Mouse (Mus musculus) midbrain, embryonic 16.5 days (tissue): ENCODE measurements at regions not wholly inside any gene's neighbourhood (a gene's known extent, or its start where the extent isn't known, plus 50 kb on each side); places are given as distances from the start of the nearest gene placed in this dataset.
"Not testable (repeated sequence)": the region's sequence is repeated elsewhere in the genome, so short reads cannot be mapped to it uniquely, and the experiment has no call there.

Experiments
- ATAC-seq: fragments of 200-750 bp; cut with Nextera tagmentation; 2 replicates; pipeline ENCODE4 v1.8.0; 2017; ENCODE audit warnings: moderate TSS enrichment
- H3K27ac ChIP-seq: fragments of 300-500 bp; sonication (generic); 2 replicates; pipeline ENCODE4 v1.5.1; 2014; ENCODE audit warnings: mild to moderate bottlenecking, low read length, mixed read lengths
- H3K27me3 ChIP-seq: fragments of 300-500 bp; sonication (generic); 2 replicates; pipeline ENCODE4 v1.6.1; 2014; ENCODE audit warnings: low read depth, low read length, mixed read lengths; ENCODE audit not compliant: control insufficient read depth, insufficient read depth
- H3K36me3 ChIP-seq: fragments of 300-500 bp; sonication (generic); 2 replicates; pipeline ENCODE4 v1.6.1; 2014; ENCODE audit warnings: mild to moderate bottlenecking, low read length, moderate library complexity, mixed read lengths; ENCODE audit not compliant: control insufficient read depth, insufficient read depth
- H3K4me1 ChIP-seq: fragments of 300-500 bp; sonication (generic); 2 replicates; pipeline ENCODE4 v1.6.1; 2014; ENCODE audit warnings: mild to moderate bottlenecking, low read length, mixed read lengths; ENCODE audit not compliant: control insufficient read depth, insufficient read depth
- H3K4me2 ChIP-seq: fragments of 300-500 bp; sonication (generic); 2 replicates; pipeline ENCODE4 v1.6.1; 2014; ENCODE audit warnings: mild to moderate bottlenecking, low read length, mixed read lengths
- H3K4me3 ChIP-seq: fragments of 300-500 bp; sonication (generic); 2 replicates; pipeline ENCODE4 v1.5.1; 2014; ENCODE audit warnings: low read depth, mild to moderate bottlenecking, low read length, moderate library complexity, mixed read lengths
- H3K9ac ChIP-seq: fragments of 300-500 bp; sonication (generic); 2 replicates; pipeline ENCODE4 v1.6.1; 2014; ENCODE audit warnings: low read depth, low read length, mixed read lengths
- H3K9me3 ChIP-seq: fragments of 300-500 bp; sonication (generic); replicated peaks from 2 replicates; pipeline ENCODE4 v1.6.1; 2014; ENCODE audit warnings: mild to moderate bottlenecking, low read length, mixed read lengths; ENCODE audit not compliant: control insufficient read depth, poor library complexity, severe bottlenecking
- WGBS: fragments of 180-500 bp; shearing (Covaris S2); extraction: QIAGEN DNeasy Blood & Tissue Kit; methylation state at CpG from one replicate; pipeline ENCODE4 v1.1.7; 2014; 5-methylcytosine and 5-hydroxymethylcytosine counted together

DNA sequence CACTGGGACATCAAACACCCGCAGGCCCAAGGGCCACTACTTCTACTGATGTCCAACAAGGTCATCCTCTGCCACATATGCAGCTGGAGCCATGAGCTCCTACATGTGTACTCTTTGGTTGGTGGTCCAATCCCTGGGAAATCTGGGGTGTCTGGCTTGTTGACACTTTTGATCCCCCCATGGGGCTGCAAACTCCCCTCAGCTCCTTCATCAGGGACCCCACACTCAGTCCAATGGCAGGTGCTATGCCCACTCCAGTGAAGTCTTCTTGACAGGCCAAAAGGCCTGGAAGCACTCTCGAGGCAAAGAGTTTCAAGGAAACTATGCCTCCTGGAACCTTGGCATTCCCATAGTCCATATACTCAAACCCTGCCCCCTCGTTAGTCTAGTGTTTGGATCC, 570.8 kb upstream of the Smc2 start:
- no peaks in the 10 kb centered on the region for H3K4me1 ChIP-seq
- no peak overlapping the region for H3K27ac ChIP-seq
- H3K27me3 ChIP-seq = no peaks in the 10 kb centered on the region
- H3K9ac ChIP-seq = no peak overlapping the region
- no peak overlapping the region for H3K4me2 ChIP-seq
- H3K36me3 ChIP-seq = no peaks in the 10 kb centered on the region
- 78% methylated on average over 3 of the region's 3 CpGs for WGBS
- no peak overlapping the region for H3K4me3 ChIP-seq
- ATAC-seq = no peak
- no peaks in the 10 kb centered on the region for H3K9me3 ChIP-seq

DNA sequence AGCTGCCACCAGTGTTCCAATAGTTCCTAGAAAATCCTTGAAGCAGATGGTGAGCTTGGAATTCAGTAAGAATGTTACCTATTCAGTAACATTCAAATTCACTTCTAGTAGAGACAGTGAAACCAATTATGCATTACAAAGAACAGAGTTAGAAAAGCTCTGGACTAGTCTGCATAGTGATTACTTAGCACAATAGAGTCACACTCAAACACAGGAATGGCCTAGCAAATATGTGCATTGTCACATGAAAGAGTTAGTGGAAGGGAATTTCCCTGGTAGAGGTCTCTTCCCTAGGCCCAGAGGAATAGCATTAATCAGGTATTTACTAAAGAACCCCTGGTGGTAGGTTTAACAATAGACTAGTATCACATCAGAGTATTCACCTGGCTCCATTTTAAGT, 570.3 kb upstream of the Smc2 start:
- H3K4me2 ChIP-seq, H3K4me1 ChIP-seq, H3K9ac ChIP-seq, H3K4me3 ChIP-seq, H3K27ac ChIP-seq, ATAC-seq, H3K9me3 ChIP-seq, H3K36me3 ChIP-seq, H3K27me3 ChIP-seq: not testable (repeated sequence)

DNA sequence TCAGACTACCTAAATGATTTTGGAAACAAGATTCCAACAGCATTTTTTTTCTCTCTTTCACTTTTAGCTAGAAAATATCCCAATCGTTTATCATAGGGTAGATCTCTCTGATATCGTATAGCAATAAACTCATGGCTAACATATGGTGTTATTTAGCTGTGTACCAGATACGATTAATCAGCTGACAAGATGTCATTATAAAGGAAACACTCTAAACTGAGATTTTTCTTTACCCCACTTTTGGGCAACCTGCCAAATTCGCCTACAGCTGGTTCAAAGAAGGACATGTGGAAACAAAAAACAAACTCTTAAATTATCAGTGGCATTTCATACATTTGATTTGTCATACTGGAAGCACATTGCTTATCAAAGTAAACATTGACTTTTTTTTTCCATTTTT, 553.6 kb upstream of the Smc2 start:
- no peak for ATAC-seq

DNA sequence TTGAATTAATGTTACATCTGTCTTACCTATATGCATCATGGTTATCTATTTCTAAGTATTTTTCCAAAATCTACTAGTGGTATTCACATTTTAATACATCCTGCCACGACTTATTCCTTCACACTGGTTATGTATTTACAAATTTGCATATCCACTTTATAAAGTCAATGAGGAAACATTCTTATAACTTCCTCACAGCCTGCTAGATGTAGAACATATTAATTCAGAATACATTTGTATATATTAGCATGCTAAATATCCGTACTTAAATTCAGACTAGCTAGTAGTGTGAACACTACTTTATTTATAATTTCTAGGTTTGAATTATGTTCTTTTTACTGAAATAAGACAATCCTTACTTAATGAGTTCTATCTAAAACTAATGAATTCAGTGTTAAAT, 549.8 kb upstream of the Smc2 start:
- H3K27ac ChIP-seq = no peak overlapping the region
- H3K9me3 ChIP-seq = no peaks in the 10 kb centered on the region
- no peak for ATAC-seq
- no peak overlapping the region for H3K4me3 ChIP-seq
- H3K4me1 ChIP-seq = no peaks in the 10 kb centered on the region
- H3K9ac ChIP-seq = no peak overlapping the region
- 70% methylated on average over 2 of the region's 2 CpGs for WGBS
- no peaks in the 10 kb centered on the region for H3K27me3 ChIP-seq
- no peak overlapping the region for H3K4me2 ChIP-seq
- H3K36me3 ChIP-seq = no peaks in the 10 kb centered on the region

More for the DNA sequence above, 553.6 kb upstream of the Smc2 start:
- 80% methylated on average over 4 of the region's 4 CpGs for WGBS
- H3K9ac ChIP-seq = no peak overlapping the region
- H3K4me3 ChIP-seq = no peak overlapping the region
- no peaks in the 10 kb centered on the region for H3K9me3 ChIP-seq
- H3K27me3 ChIP-seq = no peaks in the 10 kb centered on the region
- no peaks in the 10 kb centered on the region for H3K4me1 ChIP-seq
- H3K36me3 ChIP-seq = no peaks in the 10 kb centered on the region
- no peak overlapping the region for H3K27ac ChIP-seq
- no peak overlapping the region for H3K4me2 ChIP-seq

DNA sequence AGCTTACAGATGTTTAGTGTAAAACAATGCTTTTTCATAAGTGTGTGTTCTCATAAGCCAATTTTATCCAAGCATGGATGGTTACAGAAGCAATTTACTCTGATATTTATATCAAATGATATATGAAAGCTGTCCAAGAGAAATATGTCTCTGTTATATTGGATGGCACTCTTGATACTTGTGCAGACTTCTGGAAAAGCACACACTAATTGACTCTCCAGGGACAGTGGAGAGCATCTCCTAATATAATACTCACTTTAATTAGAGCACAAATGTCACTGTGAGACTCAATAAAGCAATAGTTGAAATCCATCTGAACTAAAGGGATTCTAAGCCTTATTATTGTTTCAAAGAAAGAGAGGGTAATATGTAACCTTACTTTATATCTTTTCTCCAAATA, 510.8 kb upstream of the Smc2 start:
- Histone ChIP-seq H3K4me2 (no peak overlapping the region), H3K36me3 (no peaks in the 10 kb centered on the region), H3K4me1 (no peaks in the 10 kb centered on the region), H3K27ac (no peak overlapping the region), H3K9ac (no peak overlapping the region), H3K27me3 (no peaks in the 10 kb centered on the region), H3K4me3 (no peak overlapping the region), H3K9me3 (no peaks in the 10 kb centered on the region)
- peak; percentile 86 for ATAC-seq

DNA sequence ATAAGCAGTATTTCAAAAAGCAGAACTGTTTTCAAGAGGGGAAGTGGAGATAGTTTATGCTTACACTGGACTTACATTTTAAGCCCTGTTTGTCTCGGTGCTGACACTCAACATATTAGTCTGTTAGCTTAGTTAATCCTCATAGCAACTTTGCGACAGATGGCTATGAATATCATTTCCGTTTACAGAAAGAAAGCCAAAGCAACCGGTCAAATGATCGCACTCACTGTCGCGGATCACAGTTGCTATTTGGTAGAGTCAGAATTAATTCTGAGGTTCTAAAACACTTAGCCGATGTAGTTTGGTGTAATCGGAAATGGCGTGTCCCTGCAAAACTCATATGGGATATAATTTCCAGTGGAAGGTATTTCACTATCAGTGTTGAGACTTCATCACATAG, 469.3 kb upstream of the Smc2 start:
- H3K36me3 ChIP-seq = no peaks in the 10 kb centered on the region
- H3K4me1 ChIP-seq = no peaks in the 10 kb centered on the region
- H3K27me3 ChIP-seq = no peaks in the 10 kb centered on the region
- WGBS = 75% methylated on average over 10 of the region's 10 CpGs
- H3K4me2 ChIP-seq = no peak overlapping the region
- no peak overlapping the region for H3K4me3 ChIP-seq
- no peak overlapping the region for H3K9ac ChIP-seq
- H3K9me3 ChIP-seq = no peaks in the 10 kb centered on the region
- no peak overlapping the region for H3K27ac ChIP-seq
- no peak for ATAC-seq

DNA sequence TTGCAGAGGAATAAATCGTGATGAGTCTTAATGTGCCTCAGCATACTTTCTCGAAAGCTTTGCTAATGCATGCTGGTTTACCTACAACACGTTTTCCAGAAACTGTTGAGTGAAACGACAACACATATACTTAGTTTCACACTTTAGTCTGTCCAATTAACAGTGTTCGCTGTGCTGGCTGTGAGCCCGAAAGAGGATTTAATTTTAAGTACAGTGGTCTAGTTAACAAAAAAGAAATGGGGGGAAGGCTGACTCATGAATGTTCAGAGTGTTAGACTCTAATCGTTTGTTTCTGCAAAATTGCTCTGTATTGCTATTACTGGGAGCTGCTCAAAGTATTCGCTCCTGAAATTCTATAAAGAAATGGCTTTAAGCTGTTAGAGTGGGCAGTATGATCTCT, 460.1 kb upstream of the Smc2 start:
- no peaks in the 10 kb centered on the region for H3K36me3 ChIP-seq
- no peaks in the 10 kb centered on the region for H3K27me3 ChIP-seq
- peaks cover 4% of the 10 kb centered on the region for H3K9me3 ChIP-seq
- no peak overlapping the region for H3K27ac ChIP-seq
- H3K4me3 ChIP-seq = no peak overlapping the region
- no peaks in the 10 kb centered on the region for H3K4me1 ChIP-seq
- WGBS = 81% methylated on average over 8 of the region's 8 CpGs
- ATAC-seq = no peak
- no peak overlapping the region for H3K4me2 ChIP-seq
- no peak overlapping the region for H3K9ac ChIP-seq

DNA sequence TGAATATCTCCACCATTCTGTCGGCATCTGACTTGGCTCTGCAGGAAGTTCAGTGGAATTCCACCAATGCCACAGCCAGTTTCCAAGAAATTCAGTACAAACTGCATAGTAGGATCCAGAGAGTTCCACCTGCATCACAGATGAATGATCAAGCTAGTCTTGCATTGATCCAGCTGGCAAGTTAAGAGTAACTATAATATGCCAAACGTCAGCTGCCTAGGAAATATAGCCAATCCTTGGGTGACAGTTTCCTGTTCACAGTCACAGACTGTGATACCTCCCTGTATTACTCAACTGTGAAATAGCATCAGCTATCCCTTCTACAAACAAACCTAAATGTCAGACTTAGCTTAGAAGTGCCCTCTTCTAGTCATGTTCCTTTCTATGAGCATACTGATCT, 446.6 kb upstream of the Smc2 start:
- WGBS = 91% methylated on average over 2 of the region's 2 CpGs
- no peaks in the 10 kb centered on the region for H3K36me3 ChIP-seq
- no peak for ATAC-seq

DNA sequence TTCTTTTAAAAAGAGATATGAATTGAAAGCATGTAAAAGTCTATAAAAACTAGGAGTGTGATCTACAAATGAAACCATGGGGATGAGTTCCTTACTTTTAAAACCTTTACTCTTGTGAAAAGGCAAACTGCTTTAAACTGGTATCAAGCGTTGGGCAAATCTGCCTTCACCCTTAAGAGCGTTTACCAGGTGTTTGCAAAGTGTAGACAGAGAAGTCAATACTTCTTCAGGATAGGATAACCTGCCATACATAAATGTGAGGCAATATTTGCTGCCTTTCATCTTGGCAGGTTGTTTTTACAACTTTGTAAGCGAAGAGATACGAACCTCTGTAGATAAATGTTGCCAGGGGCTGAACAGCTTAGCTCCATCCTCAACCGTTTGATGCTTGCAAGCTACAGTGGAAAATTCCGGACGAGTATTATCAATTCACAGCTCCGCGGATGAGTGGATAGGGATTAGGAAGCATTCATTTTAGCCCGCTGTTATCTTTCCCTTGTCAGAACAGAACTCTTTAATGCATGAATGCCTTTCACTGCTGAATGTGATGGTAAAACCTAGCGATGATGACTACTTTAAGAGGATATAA, 402.2 kb upstream of the Smc2 start:
- Histone ChIP-seq H3K27me3 (no peaks in the 10 kb centered on the region), H3K4me2 (no peak overlapping the region), H3K4me1 (no peaks in the 10 kb centered on the region), H3K4me3 (no peak overlapping the region), H3K9me3 (no peaks in the 10 kb centered on the region), H3K9ac (no peak overlapping the region), H3K27ac (no peak overlapping the region), H3K36me3 (no peaks in the 10 kb centered on the region)
- 66% methylated on average over 11 of the region's 11 CpGs for WGBS
- no peak; the same call in 1 of the 2 replicates for ATAC-seq

More for the DNA sequence above, 446.6 kb upstream of the Smc2 start:
- Histone ChIP-seq H3K9ac (no peak overlapping the region), H3K4me1 (no peaks in the 10 kb centered on the region), H3K27me3 (no peaks in the 10 kb centered on the region), H3K4me2 (no peak overlapping the region), H3K4me3 (no peak overlapping the region), H3K27ac (no peak overlapping the region), H3K9me3 (no peaks in the 10 kb centered on the region)

DNA sequence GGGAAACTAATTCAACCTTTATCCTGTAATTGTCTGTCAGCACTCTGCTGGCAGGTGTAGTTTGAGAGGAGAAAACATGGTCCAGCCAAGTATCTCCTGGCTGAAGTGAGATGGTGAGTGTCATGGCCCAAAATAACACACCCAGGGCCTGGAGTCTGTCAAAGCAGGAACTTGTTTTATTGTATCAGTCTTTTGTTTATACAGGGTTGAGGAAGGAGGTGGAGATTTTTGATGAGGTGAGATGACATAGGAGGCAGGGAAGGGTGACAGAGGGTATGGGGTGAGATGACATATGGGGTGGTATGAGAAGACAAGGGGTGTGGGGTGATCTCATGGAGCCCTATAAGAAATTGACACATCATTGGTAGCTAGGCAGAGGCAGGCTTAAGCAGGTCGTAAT, 395.6 kb upstream of the Smc2 start:
- Histone ChIP-seq H3K4me2 (no peak overlapping the region), H3K36me3 (no peaks in the 10 kb centered on the region), H3K4me3 (no peak overlapping the region), H3K27ac (no peak overlapping the region), H3K9me3 (no peaks in the 10 kb centered on the region), H3K27me3 (no peaks in the 10 kb centered on the region), H3K4me1 (no peaks in the 10 kb centered on the region), H3K9ac (no peak overlapping the region)
- no peak for ATAC-seq
- 86% methylated on average over 1 of the region's 1 CpGs for WGBS
